Mouse (Mus musculus) midbrain, embryonic 15.5 days (tissue): ENCODE results near the gene Fez1. TPM values are rescaled to one million over a fixed set of nuclear protein-coding genes. Genes with fewer than 3 reads are reported as not detected.

ENCODE experiments used
- ATAC-seq: fragments of 200-750 bp; cut with Nextera tagmentation; replicated peaks from 2 replicates; pipeline ENCODE4 v1.8.0; 2017; ENCODE audit warnings: moderate TSS enrichment
- H3K27ac ChIP-seq: fragments of 300-500 bp; sonication (generic); 2 replicates; pipeline ENCODE4 v1.5.1; 2015; ENCODE audit warnings: mild to moderate bottlenecking, inconsistent platforms
- H3K27me3 ChIP-seq: fragments of 300-500 bp; sonication (generic); replicated peaks from 2 replicates; pipeline ENCODE4 v1.6.1; 2015; ENCODE audit warnings: inconsistent platforms
- H3K36me3 ChIP-seq: fragments of 300-500 bp; sonication (generic); replicated peaks from 2 replicates; pipeline ENCODE4 v1.6.1; 2015; ENCODE audit warnings: inconsistent platforms
- H3K4me1 ChIP-seq: fragments of 300-500 bp; sonication (generic); 2 replicates; pipeline ENCODE4 v1.6.1; 2015; ENCODE audit warnings: inconsistent platforms
- H3K4me2 ChIP-seq: fragments of 300-500 bp; sonication (generic); 2 replicates; pipeline ENCODE4 v1.6.1; 2015; ENCODE audit warnings: inconsistent platforms, mild to moderate bottlenecking, moderate library complexity
- H3K4me3 ChIP-seq: fragments of 300-500 bp; sonication (generic); 2 replicates; pipeline ENCODE4 v1.5.1; 2015; ENCODE audit warnings: mild to moderate bottlenecking, inconsistent platforms
- H3K9ac ChIP-seq: fragments of 300-500 bp; sonication (generic); 2 replicates; pipeline ENCODE4 v1.6.1; 2015; ENCODE audit warnings: mild to moderate bottlenecking, inconsistent platforms
- H3K9me3 ChIP-seq: fragments of 300-500 bp; sonication (generic); 2 replicates; pipeline ENCODE4 v1.6.1; 2016; ENCODE audit warnings: inconsistent platforms
- WGBS: fragments of 180-500 bp; shearing (Covaris S2); methylation state at CpG from one replicate; pipeline ENCODE4 v1.1.7; 2015; ENCODE audit warnings: mixed read lengths; 5-methylcytosine and 5-hydroxymethylcytosine counted together
- polyA plus RNA-seq: library from polyadenylated mRNA; unstranded; fragments of >200 nt; fragmentation: Nextera tagmentation; extraction: Ambion mirVana; gene quantifications from 2 replicates; pipeline ENCODE4 v1.2.1, GENCODE M21; 2015

Fez1 gene
- polyA plus RNA-seq, 1 experiment from 2014 or later, result 586 TPM

DNA sequence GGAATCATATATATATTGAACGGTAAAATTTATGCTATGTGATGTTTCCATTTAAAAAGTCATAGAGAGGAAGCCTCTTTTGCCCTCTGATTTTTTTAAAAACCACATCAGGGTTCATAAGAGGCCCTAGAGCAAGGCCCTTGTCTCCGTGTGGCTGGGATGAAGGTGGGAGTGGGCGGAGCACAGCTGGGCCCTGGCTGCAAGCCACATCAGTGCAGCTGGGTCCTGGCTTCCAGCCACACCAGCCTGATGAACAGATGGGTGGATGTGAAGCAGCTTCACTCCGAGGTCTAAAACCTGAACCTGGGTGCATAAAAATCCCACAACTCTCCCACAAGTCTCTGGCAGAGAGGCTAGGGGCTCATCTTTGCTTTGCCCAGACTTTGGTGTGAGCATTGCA lies 83.8 kb downstream of the Fez1 start:
- Histone ChIP-seq H3K4me2 (no peak overlapping the region), H3K4me1 (no peaks in the 10 kb centered on the region), H3K27me3 (no peaks in the 10 kb centered on the region), H3K9ac (no peak overlapping the region), H3K27ac (no peak overlapping the region), H3K9me3 (no peaks in the 10 kb centered on the region), H3K36me3 (no peaks in the 10 kb centered on the region), H3K4me3 (no peak overlapping the region)
- no peak for ATAC-seq
- 71% methylated on average over 4 of the region's 4 CpGs for WGBS

DNA sequence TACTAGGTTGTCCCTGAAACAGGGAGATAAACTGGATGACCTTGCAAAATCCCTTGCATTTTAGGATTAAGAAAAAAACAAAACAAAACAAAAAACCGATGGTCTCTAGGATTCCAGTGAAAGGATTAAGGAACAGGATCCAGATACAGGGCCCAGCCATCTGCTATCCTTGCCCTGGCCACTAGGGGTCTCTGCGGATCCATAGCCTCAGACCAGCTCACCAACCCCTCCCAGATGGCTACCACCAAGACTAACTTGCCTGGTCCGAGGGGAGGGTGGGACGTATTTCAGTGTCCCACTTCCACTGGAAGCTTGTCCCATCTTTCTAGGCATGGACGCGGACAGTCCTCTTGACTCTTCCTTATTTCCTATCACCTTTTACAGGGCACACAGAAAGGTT lies 94.7 kb downstream of the Fez1 start:
- H3K4me3 ChIP-seq, result no peak overlapping the region
- peaks cover 12% of the 10 kb centered on the region for H3K4me1 ChIP-seq
- ATAC-seq, result peak; percentile 67
- H3K9me3 ChIP-seq, result no peaks in the 10 kb centered on the region
- no peak overlapping the region for H3K27ac ChIP-seq
- H3K27me3 ChIP-seq, result no peaks in the 10 kb centered on the region
- 0 out of 2 replicates have a peak overlapping the region, but pooled peaks have one; percentile 18 for H3K4me2 ChIP-seq
- H3K36me3 ChIP-seq, result no peaks in the 10 kb centered on the region
- H3K9ac ChIP-seq, result no peak overlapping the region
- 2% methylated on average over 6 of the region's 6 CpGs for WGBS

DNA sequence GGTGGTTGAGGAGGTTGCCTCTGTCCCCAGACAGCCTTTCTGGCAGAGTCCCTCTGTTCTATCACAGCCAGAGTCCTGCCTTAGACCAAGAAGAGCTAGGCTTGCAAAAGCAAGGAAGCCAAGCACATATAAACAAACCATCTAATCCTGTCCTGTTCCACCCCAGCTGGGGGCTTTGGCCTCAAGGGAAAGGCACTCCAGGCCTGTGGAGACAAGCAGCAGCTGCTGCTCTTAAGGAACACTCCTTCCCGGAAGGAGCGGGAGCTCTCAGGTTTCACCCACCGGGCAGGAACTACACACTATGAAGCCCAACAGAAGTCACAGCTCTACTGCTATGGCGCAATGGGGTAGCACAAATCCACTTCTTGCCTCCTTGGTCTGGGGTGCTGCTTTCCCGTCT lies 95.3 kb downstream of the Fez1 start:
- Histone ChIP-seq H3K4me3 (no peak overlapping the region), H3K4me1 (peaks cover 18% of the 10 kb centered on the region), H3K9ac (no peak overlapping the region), H3K9me3 (no peaks in the 10 kb centered on the region), H3K27ac (no peak overlapping the region), H3K36me3 (no peaks in the 10 kb centered on the region), H3K4me2 (no peak overlapping the region), H3K27me3 (no peaks in the 10 kb centered on the region)
- WGBS, result 56% methylated on average over 5 of the region's 5 CpGs
- ATAC-seq, result no peak

- Histone ChIP-seq H3K4me2 (no peak overlapping the region), H3K9me3 (no peaks in the 10 kb centered on the region), H3K9ac (no peak overlapping the region), H3K4me1 (peaks cover 31% of the 10 kb centered on the region), H3K27ac (no peak overlapping the region), H3K36me3 (no peaks in the 10 kb centered on the region), H3K4me3 (no peak overlapping the region), H3K27me3 (no peaks in the 10 kb centered on the region)
- ATAC-seq, result no peak
- 54% methylated on average over 3 of the region's 3 CpGs for WGBS
These were observed 96.9 kb downstream of the Fez1 start for GRCm38 (mm10) chr9:36918582-36918981.

DNA sequence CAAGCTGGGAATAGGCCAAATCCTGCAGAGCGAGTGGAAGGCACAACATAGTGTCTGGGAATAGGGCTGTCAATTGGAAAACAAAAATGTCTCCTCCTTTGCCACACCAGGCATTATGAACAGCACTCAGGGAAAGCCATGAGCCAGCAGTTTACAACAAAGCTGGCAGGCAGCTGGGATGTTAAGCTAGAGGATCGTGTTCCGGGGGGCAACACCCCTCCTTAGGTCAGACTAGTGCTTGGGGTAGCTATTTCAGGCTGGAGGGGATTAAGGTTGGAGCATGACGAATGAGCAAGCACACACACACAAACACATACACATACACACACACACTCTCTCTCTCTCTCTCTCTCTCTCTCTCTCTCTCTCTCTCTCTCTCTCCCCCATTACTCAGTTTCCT lies 97.8 kb downstream of the Fez1 start:
- H3K9me3 ChIP-seq, result no peaks in the 10 kb centered on the region
- H3K27me3 ChIP-seq, result no peaks in the 10 kb centered on the region
- no peak overlapping the region for H3K4me2 ChIP-seq
- H3K27ac ChIP-seq, result peak overlapping the region; percentile 2; the same call in 1 of the 2 replicates
- ATAC-seq, result no peak
- H3K4me1 ChIP-seq, result peaks cover 31% of the 10 kb centered on the region
- WGBS, result 17% methylated on average over 4 of the region's 4 CpGs
- no peak overlapping the region for H3K4me3 ChIP-seq
- no peak overlapping the region for H3K9ac ChIP-seq
- no peaks in the 10 kb centered on the region for H3K36me3 ChIP-seq

GRCm38 (mm10) chr9:36921718-36922415 lies 100.2 kb downstream of the Fez1 start:
- Histone ChIP-seq H3K27ac (peak overlapping the region; percentile 77), H3K9me3 (no peaks in the 10 kb centered on the region), H3K27me3 (no peaks in the 10 kb centered on the region), H3K4me3 (no peak overlapping the region), H3K4me2 (no peak overlapping the region), H3K4me1 (peaks cover 26% of the 10 kb centered on the region), H3K9ac (no peak overlapping the region), H3K36me3 (no peaks in the 10 kb centered on the region)
- ATAC-seq, result peak; percentile 76
- WGBS, result 27% methylated on average over 13 of the region's 13 CpGs

- H3K9ac ChIP-seq, result no peak overlapping the region
- no peak overlapping the region for H3K4me2 ChIP-seq
- H3K4me3 ChIP-seq, result no peak overlapping the region
- WGBS, result 87% methylated on average over 5 of the region's 5 CpGs
- no peaks in the 10 kb centered on the region for H3K27me3 ChIP-seq
- no peaks in the 10 kb centered on the region for H3K9me3 ChIP-seq
- no peak for ATAC-seq
- no peaks in the 10 kb centered on the region for H3K36me3 ChIP-seq
- H3K4me1 ChIP-seq, result peaks cover 25% of the 10 kb centered on the region
- peak overlapping the region; percentile 70; the same call in 1 of the 2 replicates for H3K27ac ChIP-seq
These were observed 102.1 kb downstream of the Fez1 start for GRCm38 (mm10) chr9:36923753-36924152.

Other genes with a start within 250 kb of the Fez1 start
- not detected in 2 replicates for gene Gm17689, start 239.2 kb upstream of the Fez1 start, polyA plus RNA-seq
- not detected in 2 replicates for gene A630095E13Rik, start 178.5 kb upstream of the Fez1 start, polyA plus RNA-seq
- not detected in 2 replicates for gene Acrv1, start 128.6 kb upstream of the Fez1 start, polyA plus RNA-seq
- gene Chek1, start 94.8 kb upstream of the Fez1 start, polyA plus RNA-seq, result 8.4 and 9.1 TPM in 2 replicates
- 86.6 and 93.4 TPM in 2 replicates for gene Stt3a, start 54.2 kb upstream of the Fez1 start, polyA plus RNA-seq
- 113 and 115 TPM in 2 replicates for gene Ei24, start 24.5 kb upstream of the Fez1 start, polyA plus RNA-seq